In the genomic region with DNA sequence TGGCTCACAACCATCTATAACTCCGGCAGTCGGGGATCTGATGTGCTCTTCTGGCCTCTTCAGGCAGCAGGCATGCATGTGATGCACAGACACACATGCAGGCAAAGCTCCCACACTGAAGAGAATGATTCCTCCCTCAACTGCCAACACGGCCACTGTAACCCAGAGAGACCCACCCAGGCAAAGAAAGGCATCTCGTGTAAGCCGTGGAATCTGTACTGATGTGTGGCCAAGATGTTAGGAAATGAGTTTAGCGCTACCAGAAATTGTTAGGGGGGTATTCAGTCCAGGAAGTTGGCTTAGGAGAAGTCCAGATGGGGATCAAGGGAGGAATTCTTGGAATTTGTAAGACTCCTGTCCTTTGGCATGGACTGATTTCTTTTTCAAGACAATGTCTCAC, we compare ENCODE assay signal across 25 mouse cellular contexts. TPM values are rescaled to one million over a fixed set of nuclear protein-coding genes. Genes with fewer than 3 reads are reported as not detected.
A peak's percentile ranks its signal among the peaks of the same experiment; 100 is the strongest.
DNase-seq lines count a peak whose midpoint lies in the region; ATAC-seq and TF ChIP-seq lines count a peak whose summit lies in the region.
"Had no signal": no experiment of that assay in that cellular context is flagged by ENCODE, and none has a peak within 500 bp of the region (broad histone marks: within the 10 kb centered on the region; RNA-seq: fewer than 3 reads in every experiment).

No protein-coding gene starts in this region.

- peak; percentile 39 for TF ChIP-seq CTCF in midbrain, postnatal 0 days (IDR thresholded peaks at IDR 0.05)

- peak overlapping the region; percentile 35; the same call in 1 of the 2 replicates for H3K27ac ChIP-seq in hindbrain, embryonic 13.5 days
- H3K27ac ChIP-seq in hindbrain, embryonic 12.5 days = no peak overlapping the region
- no peak overlapping the region for H3K27ac ChIP-seq in midbrain, postnatal 0 days (ENCODE audit: low read depth, low read length)
- H3K27ac ChIP-seq in midbrain, embryonic 15.5 days = no peak overlapping the region
- H3K27ac ChIP-seq: heart, embryonic 15.5 days; hindbrain, embryonic 15.5 days had no signal

- peak; percentile 44 for DNase-seq in midbrain, postnatal 0 days (ENCODE audit: low spot score)
- peak; percentile 14 for DNase-seq in R1 (ENCODE audit: low read depth, low spot score)
- DNase-seq in mesoderm, embryonic 11.5 days (ENCODE audit: low read depth, low spot score) = peak; percentile 26
- DNase-seq in layer of hippocampus, postnatal 10 days (ENCODE audit: low spot score in 2 of 2) = no peak
- DNase-seq: adrenal gland, adult 2 months; adrenal gland, postnatal 25 days; cerebellum, adult 18-20 months; cerebellum, adult 9-10 months; cerebellum, postnatal 14 days; gastrocnemius, postnatal 25 days; heart, adult 18-20 months; heart, postnatal 10 days; heart, postnatal 36 days; kidney, adult 18-20 months had no signal

- no peaks in the 10 kb centered on the region; the same call in 1 of the 2 replicates for H3K27me3 ChIP-seq in hindbrain, embryonic 13.5 days
- H3K27me3 ChIP-seq in hindbrain, embryonic 12.5 days = peaks cover 12% of the 10 kb centered on the region; the same call in 1 of the 2 replicates
- no peaks in the 10 kb centered on the region for H3K27me3 ChIP-seq in midbrain, postnatal 0 days (ENCODE audit: insufficient read depth, low read length)
- no peaks in the 10 kb centered on the region for H3K27me3 ChIP-seq in midbrain, embryonic 15.5 days (replicated peaks)
- H3K27me3 ChIP-seq: hindbrain, embryonic 15.5 days had no signal

- H3K9me3 ChIP-seq in hindbrain, embryonic 13.5 days = no peaks in the 10 kb centered on the region
- H3K9me3 ChIP-seq in hindbrain, embryonic 12.5 days (replicated peaks) = no peaks in the 10 kb centered on the region; the same call in 1 of the 2 replicates
- no peaks in the 10 kb centered on the region for H3K9me3 ChIP-seq in midbrain, postnatal 0 days (ENCODE audit: low read length)
- H3K9me3 ChIP-seq in midbrain, embryonic 15.5 days = no peaks in the 10 kb centered on the region
- H3K9me3 ChIP-seq: heart, embryonic 12.5 days; heart, embryonic 15.5 days; hindbrain, embryonic 15.5 days had no signal

- H3K4me1 ChIP-seq in hindbrain, embryonic 13.5 days (replicated peaks) = peaks cover 26% of the 10 kb centered on the region
- peaks cover 11% of the 10 kb centered on the region for H3K4me1 ChIP-seq in hindbrain, embryonic 12.5 days
- no peaks in the 10 kb centered on the region for H3K4me1 ChIP-seq in midbrain, postnatal 0 days (ENCODE audit: insufficient read depth, low read length)
- peaks cover 11% of the 10 kb centered on the region for H3K4me1 ChIP-seq in midbrain, embryonic 15.5 days

- WGBS in hindbrain, embryonic 13.5 days = 40% methylated on average over 6 of the region's 6 CpGs
- WGBS in hindbrain, embryonic 12.5 days = 53% methylated on average over 6 of the region's 6 CpGs
- WGBS in midbrain, postnatal 0 days = 55% methylated on average over 6 of the region's 6 CpGs
- 45% methylated on average over 6 of the region's 6 CpGs for WGBS in midbrain, embryonic 15.5 days

- H3K4me2 ChIP-seq in hindbrain, embryonic 13.5 days = no peak overlapping the region
- H3K4me2 ChIP-seq in hindbrain, embryonic 12.5 days (replicated peaks) = no peak overlapping the region
- H3K4me2 ChIP-seq in midbrain, postnatal 0 days (ENCODE audit: low read depth, low read length, poor library complexity, severe bottlenecking) = no peak overlapping the region
- no peak overlapping the region for H3K4me2 ChIP-seq in midbrain, embryonic 15.5 days
- H3K4me2 ChIP-seq: heart, embryonic 12.5 days; heart, embryonic 15.5 days; hindbrain, embryonic 15.5 days had no signal

- H3K36me3 ChIP-seq in hindbrain, embryonic 13.5 days = no peaks in the 10 kb centered on the region
- H3K36me3 ChIP-seq in hindbrain, embryonic 12.5 days = no peaks in the 10 kb centered on the region
- H3K36me3 ChIP-seq in midbrain, postnatal 0 days (ENCODE audit: insufficient read depth, low read length) = no peaks in the 10 kb centered on the region
- H3K36me3 ChIP-seq in midbrain, embryonic 15.5 days (replicated peaks) = no peaks in the 10 kb centered on the region
- H3K36me3 ChIP-seq: heart, embryonic 12.5 days; heart, embryonic 15.5 days; hindbrain, embryonic 15.5 days had no signal

- ATAC-seq in hindbrain, embryonic 13.5 days (ENCODE audit: low FRiP score) = no peak
- no peak for ATAC-seq in hindbrain, embryonic 12.5 days (ENCODE audit: low FRiP score)
- ATAC-seq in midbrain, postnatal 0 days (ENCODE audit: low FRiP score) = no peak
- ATAC-seq in midbrain, embryonic 15.5 days (replicated peaks) = no peak
- ATAC-seq in erythroblast, adult 5-6 weeks (replicated peaks; ENCODE audit: low FRiP score, poor library complexity, severe bottlenecking) = no peak
- ATAC-seq: CD4-positive, CD25-positive, alpha-beta regulatory T cell, adult 4 months; forebrain, embryonic 14.5 days; inflammation-experienced regulatory T-cells, adult 6 months; intestine, embryonic 16.5 days had no signal

- H3K4me3 ChIP-seq in hindbrain, embryonic 13.5 days = no peak overlapping the region
- H3K4me3 ChIP-seq in hindbrain, embryonic 12.5 days = no peak overlapping the region
- H3K4me3 ChIP-seq in midbrain, postnatal 0 days (ENCODE audit: low read depth, low read length) = no peak overlapping the region
- H3K4me3 ChIP-seq in midbrain, embryonic 15.5 days = no peak overlapping the region
- H3K4me3 ChIP-seq: heart, embryonic 12.5 days; heart, embryonic 15.5 days; hindbrain, embryonic 15.5 days had no signal

- no peak overlapping the region for H3K9ac ChIP-seq in hindbrain, embryonic 13.5 days
- no peak overlapping the region for H3K9ac ChIP-seq in hindbrain, embryonic 12.5 days
- no peak overlapping the region for H3K9ac ChIP-seq in midbrain, postnatal 0 days (replicated peaks; ENCODE audit: low read length, poor library complexity, severe bottlenecking)
- H3K9ac ChIP-seq in midbrain, embryonic 15.5 days = no peak overlapping the region
- H3K9ac ChIP-seq: heart, embryonic 12.5 days; heart, embryonic 15.5 days; hindbrain, embryonic 15.5 days had no signal

RNA-seq across cellular contexts. Expression of a gene that starts 28.9 kb away (rescaled TPM):
- 9.1 and 11.7 TPM in 2 replicates for polyA plus RNA-seq in hindbrain, embryonic 13.5 days (2015; fragmentation: Nextera tagmentation; extraction: Ambion mirVana)
- 7.9 and 11.0 TPM in 2 replicates for polyA plus RNA-seq in hindbrain, embryonic 12.5 days (2016; fragmentation: Nextera tagmentation; extraction: Ambion mirVana)
- 14.2 and 15.5 TPM in 2 replicates for total RNA-seq in midbrain, postnatal 0 days (2014; rRNA removed)
- polyA plus RNA-seq in midbrain, postnatal 0 days (2015; fragmentation: Nextera tagmentation; extraction: Ambion mirVana) = 13.1 and 16.9 TPM in 2 replicates
- polyA plus RNA-seq in midbrain, embryonic 15.5 days (2015; fragmentation: Nextera tagmentation; extraction: Ambion mirVana) = 13.2 and 16.0 TPM in 2 replicates
- total RNA-seq in layer of hippocampus, postnatal 10 days (2021) = 10 to 100 TPM; 14.3 to 19.4 TPM
- total RNA-seq in erythroblast, adult 5-6 weeks (2015; ENCODE audit: low replicate concordance) = 129 and 155 TPM in 2 replicates
- 114 and 139 TPM in 2 replicates for total RNA-seq in erythroblast, adult 5-6 weeks (2017; ENCODE audit: low replicate concordance)

RNA-seq across cellular contexts. Expression of a gene that starts 38.4 kb away (rescaled TPM):
- polyA plus RNA-seq in hindbrain, embryonic 13.5 days (2015; fragmentation: Nextera tagmentation; extraction: Ambion mirVana) = 6.3 and 7.2 TPM in 2 replicates
- 9.1 and 11.4 TPM in 2 replicates for polyA plus RNA-seq in hindbrain, embryonic 12.5 days (2016; fragmentation: Nextera tagmentation; extraction: Ambion mirVana)
- 7.6 and 10.1 TPM in 2 replicates for total RNA-seq in midbrain, postnatal 0 days (2014; rRNA removed)
- polyA plus RNA-seq in midbrain, postnatal 0 days (2015; fragmentation: Nextera tagmentation; extraction: Ambion mirVana) = 9.1 and 12.3 TPM in 2 replicates
- polyA plus RNA-seq in midbrain, embryonic 15.5 days (2015; fragmentation: Nextera tagmentation; extraction: Ambion mirVana) = 6.6 and 8.7 TPM in 2 replicates
- 1 to 10 TPM; 4.9 to 6.6 TPM for total RNA-seq in layer of hippocampus, postnatal 10 days (2021)
- total RNA-seq in erythroblast, adult 5-6 weeks (2015; ENCODE audit: low replicate concordance) = 897 and 1,040 TPM in 2 replicates
- total RNA-seq in erythroblast, adult 5-6 weeks (2017; ENCODE audit: low replicate concordance) = 707 and 838 TPM in 2 replicates

Comparison
In these comparisons a context has a peak if more than half of its experiments do, and no peak if none do; other contexts are left out.
1. DNase-seq: peak in midbrain, postnatal 0 days (single experiment), R1 (single experiment) and mesoderm, embryonic 11.5 days (single experiment); none in layer of hippocampus, postnatal 10 days (0 of 2).